Mouse (Mus musculus) adrenal gland, postnatal 4 days (tissue): ENCODE data around the gene Tepsin. TPM values are rescaled to one million over a fixed set of nuclear protein-coding genes. Genes with fewer than 3 reads are reported as not detected.

Experiments used
- DNase-seq, 2 experiments: peaks; one replicate each; pipeline ENCODE4 v3.0.0; 2021 to 2022; ENCODE audit warnings: low spot score in 2 of 2, mixed read lengths in 2 of 2
- total RNA-seq, 2 experiments: library from RNA; stranded (reverse); gene quantifications; 2 replicates each; pipeline ENCODE4 v1.2.3; 2021

Tepsin gene
- total RNA-seq, 2 experiments from 2014 or later = 14.8 to 16.9 TPM

- DNase-seq = peak in 1 of 2 experiments; percentile 49
Measured at GRCm38 (mm10) chr11:120065291-120065690, 33.2 kb downstream of the Tepsin start.

GRCm38 (mm10) chr11:120064668-120065040 is 33.9 kb downstream of the Tepsin start:
- DNase-seq = no peak

- no peak for DNase-seq
Measured at GRCm38 (mm10) chr11:120064006-120064667, 34.4 kb downstream of the Tepsin start.

GRCm38 (mm10) chr11:120063326-120063725 is 35.2 kb downstream of the Tepsin start:
- DNase-seq = no peak

GRCm38 (mm10) chr11:120060634-120061033 is 37.9 kb downstream of the Tepsin start:
- no peak for DNase-seq

- no peak for DNase-seq
Measured at GRCm38 (mm10) chr11:120055953-120056732, 42.4 kb downstream of the Tepsin start.

GRCm38 (mm10) chr11:120053846-120054245 is 44.7 kb downstream of the Tepsin start:
- DNase-seq = no peak

GRCm38 (mm10) chr11:120052274-120052673 is 46.3 kb downstream of the Tepsin start:
- DNase-seq = no peak

GRCm38 (mm10) chr11:120051124-120051811 is 47.3 kb downstream of the Tepsin start:
- no peak for DNase-seq

GRCm38 (mm10) chr11:120049067-120049466 is 49.5 kb downstream of the Tepsin start:
- no peak for DNase-seq

GRCm38 (mm10) chr11:120048252-120048556 is 50.3 kb downstream of the Tepsin start:
- DNase-seq = no peak

GRCm38 (mm10) chr11:120047531-120048251 is 50.8 kb downstream of the Tepsin start:
- no peak for DNase-seq

- DNase-seq = no peak
Measured at GRCm38 (mm10) chr11:120046553-120047191, 51.9 kb downstream of the Tepsin start, which contains the start of gene Aatk. TSS of gene Aatk (minus strand) at chr11:120047167.

GRCm38 (mm10) chr11:120045839-120046552 is 52.5 kb downstream of the Tepsin start:
- no peak for DNase-seq

GRCm38 (mm10) chr11:120045341-120045740 is 53.2 kb downstream of the Tepsin start:
- DNase-seq = no peak

- no peak for DNase-seq
Measured at GRCm38 (mm10) chr11:120042141-120042838, 56.2 kb downstream of the Tepsin start.

GRCm38 (mm10) chr11:120041191-120042123 is 57.1 kb downstream of the Tepsin start:
- DNase-seq = no peak
